Mouse (Mus musculus): ENCODE results near the gene Sh3tc1.

DNA sequence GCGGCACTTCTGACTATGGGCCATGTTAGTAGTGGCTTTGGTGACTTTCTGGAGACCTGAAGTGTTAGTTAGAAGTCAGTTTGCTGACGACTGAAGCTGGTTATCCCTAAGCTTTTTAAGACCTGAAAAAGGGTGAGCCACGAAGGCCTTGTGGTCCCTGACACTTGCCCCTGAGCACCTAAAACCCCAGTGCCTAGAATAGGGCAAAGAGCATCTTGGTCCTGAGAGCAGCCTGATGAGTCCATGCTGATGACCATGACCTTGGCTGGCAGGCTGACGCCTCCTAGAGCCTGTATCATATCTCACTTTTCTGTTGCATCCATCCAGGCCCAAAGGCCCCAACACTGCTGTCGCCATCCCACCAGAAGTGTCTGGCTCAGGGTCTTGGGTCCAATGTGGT is 5.6 kb upstream of the Sh3tc1 start:
- TF ChIP-seq POLR2A (IDR thresholded peaks at IDR 0.05; ENCODE audit: borderline replicate concordance, control insufficient read depth, low read depth, low read length) (no peak), CTCF (IDR thresholded peaks at IDR 0.05; ENCODE audit: control insufficient read depth, insufficient read depth, low read length) (no peak)

Data from bone marrow, adult 2 months (tissue).